In genomic region chr12:103235251-103235650, GRCm38 (mm10) we compare ENCODE assay signal across 23 mouse cellular contexts. TPM values are rescaled to one million over a fixed set of nuclear protein-coding genes. Genes with fewer than 3 reads are reported as not detected.
DNase-seq lines count a peak whose midpoint lies in the region; ATAC-seq lines count a peak whose summit lies in the region.
"Had no signal": no experiment of that assay in that cellular context is flagged by ENCODE, and none has a peak within 500 bp of the region (broad histone marks: within the 10 kb centered on the region; RNA-seq: fewer than 3 reads in every experiment).

No protein-coding gene starts in this region.

- ATAC-seq in kidney, embryonic 16.5 days (ENCODE audit: low FRiP score, low TSS enrichment): no peak
- ATAC-seq: CD4-positive, CD25-positive, alpha-beta regulatory T cell, adult 4 months; forebrain, embryonic 15.5 days had no signal

- H3K27ac ChIP-seq in kidney, embryonic 16.5 days (ENCODE audit: low read length): no peak overlapping the region
- H3K27ac ChIP-seq: embryonic facial prominence, embryonic 12.5 days; forebrain, embryonic 15.5 days; heart, adult 2 months; heart, embryonic 15.5 days; hindbrain, embryonic 14.5 days had no signal

- no peaks in the 10 kb centered on the region for H3K36me3 ChIP-seq in kidney, embryonic 16.5 days (ENCODE audit: insufficient read depth, low read length)
- H3K36me3 ChIP-seq: embryonic facial prominence, embryonic 12.5 days; forebrain, embryonic 15.5 days; G1E; heart, embryonic 15.5 days had no signal

- peak; percentile 40 to 68 for DNase-seq in adrenal gland, adult (ENCODE audit: inconsistent age in 2 of 2, low spot score in 1 of 2)
- DNase-seq in adrenal gland, postnatal 4 days (ENCODE audit: low spot score in 2 of 2): no peak
- DNase-seq in kidney, adult 18-20 months: peak; percentile 36
- DNase-seq in adrenal gland, postnatal 36 days: peak; percentile 59 to 68
- DNase-seq in kidney, postnatal 36 days: peak; percentile 35 to 61
- DNase-seq in retina, postnatal 1 day: no peak
- DNase-seq in gastrocnemius, postnatal 36 days: no peak
- DNase-seq: B cell, adult 2 months; cerebellum, adult 11 months; cerebellum, adult 8-10 months; cerebellum, postnatal 25 days; gastrocnemius, postnatal 10 days; heart, adult 2 months; heart, postnatal 14 days had no signal

- H3K4me1 ChIP-seq in kidney, embryonic 16.5 days (ENCODE audit: insufficient read depth, low read length): 0 out of 2 replicates have a peak, but pooled peaks cover 4% of the 10 kb centered on the region
- H3K4me1 ChIP-seq: embryonic facial prominence, embryonic 12.5 days; forebrain, embryonic 15.5 days; heart, embryonic 15.5 days had no signal

- no peaks in the 10 kb centered on the region for H3K27me3 ChIP-seq in kidney, embryonic 16.5 days (ENCODE audit: insufficient read depth, low read length)
- H3K27me3 ChIP-seq: forebrain, embryonic 15.5 days had no signal

- no peak overlapping the region for H3K9ac ChIP-seq in kidney, embryonic 16.5 days (replicated peaks; ENCODE audit: low read length)
- H3K9ac ChIP-seq: embryonic facial prominence, embryonic 12.5 days; forebrain, embryonic 15.5 days; heart, embryonic 15.5 days; hindbrain, embryonic 14.5 days had no signal

- 72% methylated on average over 10 of the region's 10 CpGs for WGBS in kidney, embryonic 16.5 days

- intact Hi-C loops in gastrocnemius, postnatal 36 days (cut with DNase I): no loop called here

- no peak overlapping the region for H3K4me2 ChIP-seq in kidney, embryonic 16.5 days (replicated peaks; ENCODE audit: low read depth, low read length)
- H3K4me2 ChIP-seq: embryonic facial prominence, embryonic 12.5 days; forebrain, embryonic 15.5 days; heart, embryonic 11.5 days; heart, embryonic 15.5 days; hindbrain, embryonic 14.5 days had no signal

- no peak overlapping the region for H3K4me3 ChIP-seq in kidney, embryonic 16.5 days (ENCODE audit: low read length)
- H3K4me3 ChIP-seq: embryonic facial prominence, embryonic 12.5 days; forebrain, embryonic 15.5 days; heart, adult 2 months; heart, embryonic 15.5 days had no signal

- H3K9me3 ChIP-seq in kidney, embryonic 16.5 days (ENCODE audit: low read length): no peaks in the 10 kb centered on the region
- H3K9me3 ChIP-seq: embryonic facial prominence, embryonic 12.5 days; forebrain, embryonic 15.5 days; heart, embryonic 15.5 days had no signal

RNA-seq across cellular contexts. Expression of gene Prima1, which starts 6.7 kb away (rescaled TPM):
- total RNA-seq in adrenal gland, postnatal 4 days (2021): 1 to 10 TPM; 4.8 to 6.9 TPM
- 0.47 and 1.5 TPM in 2 replicates for polyA plus RNA-seq in kidney, embryonic 16.5 days (2015; fragmentation: Nextera tagmentation; extraction: Ambion mirVana)
- total RNA-seq in adrenal gland, postnatal 36 days (2021): 1 to 10 TPM; 2.1 to 2.6 TPM
- total RNA-seq in gastrocnemius, postnatal 36 days (2021): 10 to 100 TPM; 19.0 to 37.2 TPM
- total RNA-seq: G1E; hematopoietic stem cell, adult 5-6 weeks had no signal
- polyA plus RNA-seq: CD4-positive, CD25-positive, alpha-beta regulatory T cell, adult 4 months; G1E had no signal

Comparison
In these comparisons a context has a peak if more than half of its experiments do, and no peak if none do; other contexts are left out.
1. DNase-seq: peak in adrenal gland, adult (2 of 2), kidney, adult 18-20 months (single experiment), adrenal gland, postnatal 36 days (2 of 2) and kidney, postnatal 36 days (2 of 2); none in adrenal gland, postnatal 4 days (0 of 2), retina, postnatal 1 day (single experiment) and gastrocnemius, postnatal 36 days (0 of 2).